Mouse (Mus musculus) ES-Bruce4 (cell line): ENCODE results near the gene Gm14214. TPM values are rescaled to one million over a fixed set of nuclear protein-coding genes. Genes with fewer than 3 reads are reported as not detected.

Experiments
- H3K27ac ChIP-seq: 2 replicates; pipeline ENCODE4 v1.5.1; 2012; ENCODE audit warnings: low read length, inconsistent platforms; ENCODE audit not compliant: insufficient read depth
- H3K27me3 ChIP-seq: 2 replicates; pipeline ENCODE4 v1.6.1; 2012; ENCODE audit warnings: mild to moderate bottlenecking, low read length, inconsistent platforms; ENCODE audit not compliant: control insufficient read depth, poor library complexity, insufficient read depth, severe bottlenecking
- H3K36me3 ChIP-seq: 2 replicates; pipeline ENCODE4 v1.6.1; 2012; ENCODE audit warnings: inconsistent platforms, mild to moderate bottlenecking, low read length, moderate library complexity; ENCODE audit not compliant: control insufficient read depth, poor library complexity, insufficient read depth, severe bottlenecking
- H3K4me1 ChIP-seq: one replicate; pipeline ENCODE4 v1.8.1; 2011; ENCODE audit warnings: low read length; ENCODE audit not compliant: control insufficient read depth, insufficient read depth
- H3K4me3 ChIP-seq: 2 replicates; pipeline ENCODE4 v1.5.1; 2011; ENCODE audit warnings: low read depth, mild to moderate bottlenecking, low read length
- H3K9ac ChIP-seq: 2 replicates; pipeline ENCODE4 v1.6.1; 2012; ENCODE audit warnings: low read depth, mild to moderate bottlenecking, inconsistent platforms; ENCODE audit not compliant: poor library complexity, severe bottlenecking
- H3K9me3 ChIP-seq: replicated peaks from 2 replicates; pipeline ENCODE4 v1.6.1; 2012; ENCODE audit warnings: mild to moderate bottlenecking, low read length, inconsistent platforms; ENCODE audit not compliant: control insufficient read depth, poor library complexity, insufficient read depth, severe bottlenecking
- CTCF ChIP-seq: IDR thresholded peaks from one replicate; pipeline ENCODE4 v1.8.1; 2011; ENCODE audit warnings: low read depth, low read length
- EP300 ChIP-seq: IDR thresholded peaks from 2 replicates; pipeline ENCODE4 v1.6.1; 2011; ENCODE audit warnings: low read depth, low read length; ENCODE audit not compliant: insufficient read depth
- POLR2A ChIP-seq: IDR thresholded peaks from one replicate; pipeline ENCODE4 v1.8.1; 2011; ENCODE audit warnings: low read length; ENCODE audit not compliant: insufficient read depth
- polyA plus RNA-seq: library from polyadenylated mRNA; stranded (reverse); fragments of >200 nt; gene quantifications from 2 replicates; pipeline ENCODE4 v1.2.4, GENCODE M21; 2011; ENCODE audit warnings: low read depth; ENCODE audit not compliant: missing spikeins, insufficient read depth, insufficient read length

The Gm14214 gene
- polyA plus RNA-seq, 1 experiment: 1.2 TPM

DNA sequence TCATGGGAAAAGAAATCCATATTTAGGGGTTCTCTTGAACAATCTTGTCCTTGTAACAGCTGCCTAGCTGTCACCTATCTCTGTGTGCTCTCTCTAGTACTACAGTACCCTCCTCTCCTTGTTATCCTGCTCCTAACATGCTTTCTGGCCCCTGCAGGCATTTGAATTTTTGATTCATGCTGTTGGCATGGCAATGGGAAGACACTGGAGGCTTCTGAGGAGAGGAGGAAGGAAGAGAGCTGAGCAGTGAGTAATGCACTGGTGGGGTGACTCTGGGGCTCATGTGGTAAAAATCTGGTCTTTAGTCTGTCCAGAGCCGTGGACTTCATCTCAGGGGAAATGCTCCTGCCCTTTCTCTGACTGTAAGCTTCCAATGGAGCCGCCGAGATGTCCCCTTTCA is 15.5 kb upstream of the Gm14214 start:
- Histone ChIP-seq H3K9me3 (no peaks in the 10 kb centered on the region), H3K4me3 (no peak overlapping the region), H3K27ac (no peak overlapping the region), H3K36me3 (no peaks in the 10 kb centered on the region), H3K9ac (no peak overlapping the region), H3K27me3 (no peaks in the 10 kb centered on the region), H3K4me1 (peaks cover 2% of the 10 kb centered on the region)
- TF ChIP-seq POLR2A: no peak
- no peak for TF ChIP-seq CTCF
- no peak for TF ChIP-seq EP300

DNA sequence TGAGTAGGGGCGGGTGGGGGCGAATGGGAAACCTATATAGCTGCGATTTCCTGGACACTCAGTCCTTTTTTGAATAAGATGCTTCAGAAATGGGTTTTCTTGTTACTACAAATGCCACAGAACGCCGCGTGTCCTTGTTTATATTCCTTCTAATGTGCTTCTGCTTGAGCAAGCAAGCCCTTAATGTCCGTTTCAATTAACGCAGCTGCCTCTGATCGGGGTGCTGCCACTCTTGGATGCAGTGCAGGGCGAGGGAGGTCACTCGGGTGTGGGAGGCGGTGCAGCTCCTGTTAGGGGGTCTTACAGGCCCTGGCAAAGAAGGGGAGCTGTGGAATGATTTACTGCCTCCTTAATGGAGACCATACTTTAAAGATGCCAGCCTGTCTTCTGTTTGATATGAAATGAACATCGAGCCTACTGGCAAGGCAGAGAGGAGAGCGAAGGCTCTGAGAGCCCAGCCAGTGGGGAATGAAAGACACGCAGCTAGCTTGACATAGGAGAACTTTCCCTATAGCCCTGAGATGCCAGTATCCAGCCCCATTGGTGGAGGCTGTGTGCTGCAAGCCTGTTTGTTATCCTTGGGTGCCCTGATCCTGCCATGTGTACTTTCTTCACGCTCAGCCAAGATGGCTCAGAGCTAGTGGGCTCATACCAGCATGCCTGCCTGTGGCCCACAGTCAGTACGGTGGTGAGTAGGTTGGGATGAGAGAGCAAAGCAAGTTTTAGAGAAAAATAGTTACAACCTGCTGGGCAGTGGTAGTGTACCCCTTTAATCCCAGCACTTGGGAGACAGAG is 13.2 kb upstream of the Gm14214 start:
- H3K36me3 ChIP-seq: no peaks in the 10 kb centered on the region
- no peak for TF ChIP-seq CTCF
- no peak for TF ChIP-seq POLR2A
- TF ChIP-seq EP300: no peak

GRCm38 (mm10) chr2:154782361-154782760 is 12.5 kb upstream of the Gm14214 start:
- H3K4me3 ChIP-seq: no peak overlapping the region
- H3K9ac ChIP-seq: no peak overlapping the region
- no peak overlapping the region for H3K27ac ChIP-seq
- no peak for TF ChIP-seq CTCF
- TF ChIP-seq EP300: no peak
- no peak for TF ChIP-seq POLR2A
- peaks cover 2% of the 10 kb centered on the region for H3K4me1 ChIP-seq
- H3K36me3 ChIP-seq: no peaks in the 10 kb centered on the region
- no peaks in the 10 kb centered on the region for H3K27me3 ChIP-seq
- no peaks in the 10 kb centered on the region for H3K9me3 ChIP-seq

More for the DNA sequence above, 13.2 kb upstream of the Gm14214 start:
- Histone ChIP-seq H3K4me1 (peaks cover 2% of the 10 kb centered on the region), H3K27ac (no peak overlapping the region), H3K9ac (no peak overlapping the region), H3K9me3 (no peaks in the 10 kb centered on the region), H3K4me3 (no peak overlapping the region), H3K27me3 (no peaks in the 10 kb centered on the region)

GRCm38 (mm10) chr2:154779648-154780047 is 9.8 kb upstream of the Gm14214 start:
- no peak overlapping the region for H3K27ac ChIP-seq
- H3K9me3 ChIP-seq: no peaks in the 10 kb centered on the region
- TF ChIP-seq CTCF (no peak), POLR2A (no peak), EP300 (no peak)
- no peak overlapping the region for H3K9ac ChIP-seq
- no peaks in the 10 kb centered on the region for H3K27me3 ChIP-seq
- no peaks in the 10 kb centered on the region for H3K36me3 ChIP-seq
- no peak overlapping the region for H3K4me3 ChIP-seq
- no peaks in the 10 kb centered on the region for H3K4me1 ChIP-seq

- H3K4me1 ChIP-seq: no peaks in the 10 kb centered on the region
- no peak overlapping the region for H3K4me3 ChIP-seq
- no peak overlapping the region for H3K9ac ChIP-seq
- TF ChIP-seq POLR2A (no peak), CTCF (no peak), EP300 (no peak)
- no peaks in the 10 kb centered on the region for H3K9me3 ChIP-seq
- no peak overlapping the region for H3K27ac ChIP-seq
- no peaks in the 10 kb centered on the region for H3K27me3 ChIP-seq
- H3K36me3 ChIP-seq: no peaks in the 10 kb centered on the region
Measured at GRCm38 (mm10) chr2:154776496-154776895, 6.7 kb upstream of the Gm14214 start.

DNA sequence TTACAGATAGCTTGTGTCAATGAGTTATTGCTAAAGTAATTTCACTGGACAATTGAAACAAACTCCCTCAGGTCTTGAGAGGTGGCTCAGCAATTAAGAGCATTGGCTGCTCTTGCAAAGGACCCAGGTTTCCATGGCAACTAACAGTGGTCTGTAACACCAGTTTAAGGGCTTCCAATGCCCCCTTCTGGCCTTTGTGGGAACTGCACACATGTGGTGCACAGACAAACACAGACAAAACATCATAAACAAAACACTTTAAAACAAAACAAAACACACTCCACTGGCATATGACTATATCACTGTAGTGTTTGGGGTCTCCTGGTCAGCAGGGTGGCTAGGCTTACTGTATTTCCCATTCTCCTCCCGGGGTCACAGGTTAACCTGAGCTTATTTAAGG is 4.2 kb upstream of the Gm14214 start:
- TF ChIP-seq POLR2A (no peak), CTCF (peak; percentile 30)
- H3K36me3 ChIP-seq: no peaks in the 10 kb centered on the region
- H3K9me3 ChIP-seq: no peaks in the 10 kb centered on the region
- no peak overlapping the region for H3K27ac ChIP-seq
- no peak overlapping the region for H3K4me3 ChIP-seq
- H3K27me3 ChIP-seq: no peaks in the 10 kb centered on the region
- H3K4me1 ChIP-seq: no peaks in the 10 kb centered on the region
- H3K9ac ChIP-seq: no peak overlapping the region
